Mouse (Mus musculus): ENCODE results near the gene Serpinb9e. TPM values are rescaled to one million over a fixed set of nuclear protein-coding genes. Genes with fewer than 3 reads are reported as not detected.
"Not testable (repeated sequence)": the region's sequence is repeated elsewhere in the genome, so short reads cannot be mapped to it uniquely, and the experiment has no call there.

Serpinb9e gene
- polyA plus RNA-seq (2015; fragmentation: Nextera tagmentation; extraction: Ambion mirVana): not detected in 2 replicates

- 80% methylated on average over 2 of the region's 2 CpGs for WGBS
These were observed at the start of gene Serpinb9e for GRCm38 (mm10) chr13:33249312-33249711. TSS of gene Serpinb9e (plus strand) at chr13:33249612.

DNA sequence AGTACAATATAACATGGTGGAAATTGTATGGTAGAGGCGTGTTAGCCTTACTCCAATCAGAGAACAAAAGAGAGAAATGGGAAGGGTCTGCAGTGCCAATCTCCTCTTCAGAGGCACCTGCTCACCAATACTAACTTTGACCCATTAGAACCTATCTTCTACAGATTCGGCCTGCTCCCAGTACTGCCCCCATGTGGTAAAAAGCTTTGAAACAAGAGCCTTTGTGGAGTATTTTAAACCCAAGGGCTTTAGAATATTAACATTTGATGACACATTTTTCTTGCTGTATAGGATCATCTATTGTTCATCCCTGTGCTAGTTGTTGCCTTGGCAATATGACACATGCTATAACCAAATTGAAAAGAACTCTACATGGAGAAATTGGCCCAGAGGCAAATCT, 49.7 kb upstream of the Serpinb9e start:
- Histone ChIP-seq H3K36me3 (no peaks in the 10 kb centered on the region), H3K27me3 (no peaks in the 10 kb centered on the region), H3K4me3 (no peak overlapping the region), H3K27ac (no peak overlapping the region), H3K4me2 (no peak overlapping the region), H3K9ac (no peak overlapping the region), H3K9me3 (no peaks in the 10 kb centered on the region), H3K4me1 (no peaks in the 10 kb centered on the region)
- ATAC-seq (ENCODE audit: insufficient number of reproducible peaks, insufficient read depth, low FRiP score, low TSS enrichment, low read depth): no peak
- 59% methylated on average over 2 of the region's 2 CpGs for WGBS

More at GRCm38 (mm10) chr13:33249312-33249711, at the start of gene Serpinb9e:
- not testable (repeated sequence) for H3K27me3 ChIP-seq; ATAC-seq (ENCODE audit: insufficient number of reproducible peaks, insufficient read depth, low FRiP score, low TSS enrichment, low read depth); H3K4me3 ChIP-seq; H3K36me3 ChIP-seq; H3K4me2 ChIP-seq; H3K4me1 ChIP-seq; H3K9me3 ChIP-seq; H3K27ac ChIP-seq; H3K9ac ChIP-seq

GRCm38 (mm10) chr13:33308631-33309030, 59.2 kb downstream of the Serpinb9e start:
- H3K4me2 ChIP-seq; H3K9me3 ChIP-seq; H3K9ac ChIP-seq; H3K27me3 ChIP-seq; H3K36me3 ChIP-seq; H3K4me1 ChIP-seq; H3K4me3 ChIP-seq; H3K27ac ChIP-seq; ATAC-seq (ENCODE audit: insufficient number of reproducible peaks, insufficient read depth, low FRiP score, low TSS enrichment, low read depth): not testable (repeated sequence)
- WGBS: 83% methylated on average over 4 of the region's 4 CpGs

Other genes with a start within 250 kb of the Serpinb9e start
- 3.0 TPM in 2 replicates for gene Serpinb9, start 246.4 kb upstream of the Serpinb9e start, polyA plus RNA-seq (2015; fragmentation: Nextera tagmentation; extraction: Ambion mirVana)
- gene Serpinb9b, start 222.2 kb upstream of the Serpinb9e start, polyA plus RNA-seq (2015; fragmentation: Nextera tagmentation; extraction: Ambion mirVana): 0.12 TPM in 1 of 2 replicates, not detected in the other
- gene Serpinb1b, start 171.0 kb upstream of the Serpinb9e start, polyA plus RNA-seq (2015; fragmentation: Nextera tagmentation; extraction: Ambion mirVana): 0.96 and 2.3 TPM in 2 replicates
- gene Serpinb9c, start 89.9 kb upstream of the Serpinb9e start, polyA plus RNA-seq (2015; fragmentation: Nextera tagmentation; extraction: Ambion mirVana): not detected in 2 replicates
- gene Serpinb9d, start 56.7 kb upstream of the Serpinb9e start, polyA plus RNA-seq (2015; fragmentation: Nextera tagmentation; extraction: Ambion mirVana): not detected in 2 replicates
- not detected in 2 replicates for gene Serpinb9f, start 74.5 kb downstream of the Serpinb9e start, polyA plus RNA-seq (2015; fragmentation: Nextera tagmentation; extraction: Ambion mirVana)
- not detected in 2 replicates for gene Gm11397, start 146.1 kb downstream of the Serpinb9e start, polyA plus RNA-seq (2015; fragmentation: Nextera tagmentation; extraction: Ambion mirVana)
- gene Serpinb9g, start 235.2 kb downstream of the Serpinb9e start, polyA plus RNA-seq (2015; fragmentation: Nextera tagmentation; extraction: Ambion mirVana): not detected in 2 replicates